Mouse (Mus musculus): Measurements from ENCODE around the gene Slc25a17. TPM values are rescaled to one million over a fixed set of nuclear protein-coding genes. Genes with fewer than 3 reads are reported as not detected.

The Slc25a17 gene
- polyA plus RNA-seq, 1 experiment from 2014 or later, result 58.7 TPM

Other genes starting within 250 kb of the Slc25a17 start
- gene Mrtfa, start 170.1 kb downstream of the Slc25a17 start, polyA plus RNA-seq (2014; fragmentation: Nextera tagmentation; extraction: Ambion mirVana), result 15.3 and 20.9 TPM in 2 replicates
- 0.15 TPM in 1 of 2 replicates, not detected in the other for gene Mchr1, start 125.3 kb downstream of the Slc25a17 start, polyA plus RNA-seq (2014; fragmentation: Nextera tagmentation; extraction: Ambion mirVana)
- 138 and 140 TPM in 2 replicates for gene St13, start 39.3 kb upstream of the Slc25a17 start, polyA plus RNA-seq (2014; fragmentation: Nextera tagmentation; extraction: Ambion mirVana)
- 9.6 and 11.4 TPM in 2 replicates for gene Xpnpep3, start 39.3 kb upstream of the Slc25a17 start, polyA plus RNA-seq (2014; fragmentation: Nextera tagmentation; extraction: Ambion mirVana)
- gene Dnajb7, start 47.5 kb upstream of the Slc25a17 start, polyA plus RNA-seq (2014; fragmentation: Nextera tagmentation; extraction: Ambion mirVana), result 1.1 and 1.2 TPM in 2 replicates
- gene Rbx1, start 105.5 kb upstream of the Slc25a17 start, polyA plus RNA-seq (2014; fragmentation: Nextera tagmentation; extraction: Ambion mirVana), result 397 and 442 TPM in 2 replicates
- gene Ep300, start 224.5 kb upstream of the Slc25a17 start, polyA plus RNA-seq (2014; fragmentation: Nextera tagmentation; extraction: Ambion mirVana), result 21.4 and 26.9 TPM in 2 replicates

All from heart, embryonic 11.5 days (tissue).